Mouse (Mus musculus) left cerebral cortex, adult 18-20 months (tissue): ENCODE results near the gene Tmco2. TPM values are rescaled to one million over a fixed set of nuclear protein-coding genes. Genes with fewer than 3 reads are reported as not detected.
"Not testable (repeated sequence)": the region's sequence is repeated elsewhere in the genome, so short reads cannot be mapped to it uniquely, and the experiment has no call there.

Source experiments
- DNase-seq, 2 experiments: peaks; one replicate each; pipeline ENCODE4 v3.0.0; 2021 to 2022; ENCODE audit warnings: low spot score in 2 of 2, mixed read lengths in 1 of 2
- long read RNA-seq, 2 experiments: library from polyadenylated mRNA; stranded (forward); transcript quantifications; one replicate each; pipeline ENCODE4 v2.0.0; 2021
- total RNA-seq, 2 experiments: library from RNA; stranded (reverse); gene quantifications; 2 replicates each; pipeline ENCODE4 v1.2.3; 2021

Tmco2 gene
- not detected for total RNA-seq
- long read RNA-seq, experiment 1, result 0 reads
- long read RNA-seq, experiment 2, result 0 reads

DNA sequence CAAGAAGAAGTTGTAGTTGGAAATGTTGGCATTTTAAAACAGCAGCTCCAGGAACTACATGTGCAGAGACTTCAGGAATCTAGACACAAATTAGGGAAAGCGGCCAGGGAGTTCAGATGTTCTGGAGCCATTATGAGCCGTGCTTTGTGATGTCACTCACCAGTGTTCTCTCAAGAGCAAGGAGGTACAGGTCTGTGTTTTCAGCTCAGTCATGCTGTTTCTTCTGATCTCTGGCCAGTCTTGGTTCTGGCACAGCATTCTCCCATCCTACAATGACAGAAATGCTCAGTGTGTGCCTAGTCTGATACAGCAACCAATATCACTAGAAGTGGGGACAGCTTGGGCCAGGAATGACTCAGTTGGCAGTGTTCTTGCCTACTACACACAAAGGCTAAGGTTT, at the start of gene Tmco2:
TSS of gene Tmco2 (minus strand) at position 101 of the 400 bp plus-strand sequence.
- no peak for DNase-seq

DNA sequence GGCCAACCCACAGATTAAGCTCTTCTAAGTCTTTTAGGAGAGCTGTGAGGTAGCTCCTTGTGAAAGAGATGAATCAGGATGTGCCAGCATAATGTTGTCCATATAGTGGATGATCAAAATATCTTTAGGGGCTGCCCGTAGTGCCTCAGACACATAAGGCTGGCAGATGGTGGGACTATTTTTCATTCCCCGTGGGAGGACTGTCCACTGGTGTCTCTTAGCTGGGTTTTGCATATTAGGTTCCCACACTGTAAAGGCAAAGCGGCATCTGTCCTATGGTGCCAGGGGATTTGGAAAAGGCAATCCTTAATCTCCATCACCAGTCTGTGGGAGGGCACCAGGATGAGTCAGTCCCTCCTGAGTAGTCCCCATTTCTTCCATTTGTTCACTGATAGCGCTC, 5.7 kb downstream of the Tmco2 start:
- DNase-seq, result peak; percentile 70 to 83

DNA sequence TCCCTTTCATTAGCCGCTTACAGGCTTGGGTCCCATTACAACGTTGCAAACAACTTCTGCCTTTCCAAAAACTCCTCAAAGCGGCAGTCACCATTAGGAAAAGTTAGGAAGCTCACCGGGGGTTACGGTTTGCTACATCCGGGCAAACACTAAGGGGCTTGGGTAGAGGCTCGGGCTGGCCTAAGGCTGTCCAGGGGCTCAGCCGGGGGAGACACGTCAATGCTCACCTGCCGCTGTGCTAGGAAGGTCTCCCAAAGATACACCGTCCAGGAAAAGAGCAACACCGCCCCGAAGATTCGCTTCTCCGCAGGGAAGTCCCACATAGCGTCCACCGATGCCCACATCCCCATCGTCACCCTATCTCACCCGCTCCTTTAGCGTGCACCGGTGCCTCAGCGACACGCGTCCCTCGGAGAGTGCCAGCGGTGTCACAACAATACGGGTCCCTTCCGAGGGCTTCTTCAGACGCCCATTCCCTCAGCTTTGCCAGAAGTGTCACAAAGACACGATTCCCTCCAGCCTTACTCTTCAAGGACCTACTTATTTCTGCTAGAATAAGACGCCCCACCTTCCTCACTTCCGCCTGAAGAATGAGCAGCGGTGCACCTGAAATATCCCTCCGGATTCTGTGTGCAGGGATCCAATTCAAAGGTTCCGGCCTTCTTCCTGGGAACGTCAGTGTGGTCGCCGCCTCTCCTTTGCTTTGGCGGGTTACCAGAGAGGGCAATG, 11.2 kb downstream of the Tmco2 start, which contains the start of gene Zmpste24:
TSS of gene Zmpste24 (minus strand) at position 592 of the 729 bp plus-strand sequence.
- DNase-seq, result peak; percentile 88 to 90

DNA sequence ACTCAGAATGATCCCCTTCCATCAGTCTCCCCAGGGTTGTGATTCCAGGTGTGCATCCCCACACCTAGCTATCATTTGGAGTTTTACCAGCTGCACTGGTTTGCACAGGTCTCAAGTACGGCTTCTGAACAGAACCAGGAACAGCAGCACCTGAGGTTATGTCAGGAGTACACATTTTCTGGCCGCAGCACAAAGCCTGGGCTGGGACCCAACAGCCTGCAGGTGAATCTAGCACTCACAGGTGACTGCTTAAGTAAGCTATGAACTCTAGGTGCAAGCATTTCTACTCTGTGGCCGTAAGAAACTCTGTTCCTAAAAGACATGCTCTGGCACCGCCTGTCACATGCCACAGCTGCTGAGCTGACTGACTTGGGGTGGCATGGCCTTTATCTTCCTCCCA, 18.8 kb downstream of the Tmco2 start:
- DNase-seq, result no peak

DNA sequence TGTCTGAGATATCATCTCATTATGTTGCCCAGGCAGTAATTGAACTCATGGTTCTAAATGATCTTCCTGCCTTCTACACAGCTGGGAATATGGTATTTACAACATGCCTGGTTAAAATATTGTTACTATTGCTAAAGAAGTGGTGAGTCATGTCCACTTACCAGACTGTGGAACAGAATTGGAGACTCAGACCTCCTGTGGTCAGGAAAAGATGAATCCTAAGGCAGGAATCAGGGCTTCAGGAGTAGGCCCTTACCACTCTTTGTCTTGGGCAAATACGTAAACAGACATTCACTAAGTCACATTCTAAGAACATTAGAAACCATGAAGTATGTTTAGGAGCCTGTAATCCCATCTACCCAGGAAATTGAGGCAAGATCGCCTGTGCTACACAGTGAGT, 20.3 kb downstream of the Tmco2 start:
- no peak for DNase-seq

DNA sequence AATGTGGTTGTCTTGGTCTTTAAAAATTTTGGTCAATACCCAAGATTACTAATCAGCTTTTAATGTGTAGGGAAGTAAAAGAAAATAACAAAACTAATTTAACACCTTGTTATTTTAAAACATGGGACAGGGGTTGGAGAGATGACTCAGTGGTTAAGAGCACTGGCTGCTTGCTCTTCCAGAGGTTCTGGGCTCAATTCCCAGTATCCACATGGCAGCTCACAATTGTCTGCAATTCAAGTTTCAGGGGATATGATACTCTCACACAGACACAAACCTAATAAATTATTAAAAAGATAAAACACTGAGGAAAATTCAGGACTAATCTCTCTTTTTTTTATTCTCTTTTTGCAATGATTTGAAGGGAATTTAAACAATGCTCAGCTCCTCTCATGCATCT, 24.5 kb downstream of the Tmco2 start:
- no peak for DNase-seq

DNA sequence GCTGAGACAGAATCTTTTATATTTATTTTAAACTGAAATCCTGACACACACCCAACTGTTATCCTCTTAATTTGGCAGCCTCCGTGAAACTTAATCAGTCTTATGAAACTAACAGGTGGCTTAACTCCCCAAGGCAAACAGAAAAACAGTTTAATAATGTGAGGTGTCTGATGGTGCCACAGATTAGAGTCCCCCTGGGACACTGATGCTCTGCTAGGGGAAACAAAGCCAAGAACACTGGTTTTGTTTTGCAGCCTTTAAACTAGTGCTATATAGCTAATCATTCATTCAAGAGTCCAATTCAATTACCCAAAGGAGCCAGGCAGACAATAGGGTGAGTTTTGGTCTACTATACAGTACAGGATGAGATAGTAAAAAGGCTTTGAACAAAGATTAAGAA, 28.6 kb downstream of the Tmco2 start:
- DNase-seq, result no peak

DNA sequence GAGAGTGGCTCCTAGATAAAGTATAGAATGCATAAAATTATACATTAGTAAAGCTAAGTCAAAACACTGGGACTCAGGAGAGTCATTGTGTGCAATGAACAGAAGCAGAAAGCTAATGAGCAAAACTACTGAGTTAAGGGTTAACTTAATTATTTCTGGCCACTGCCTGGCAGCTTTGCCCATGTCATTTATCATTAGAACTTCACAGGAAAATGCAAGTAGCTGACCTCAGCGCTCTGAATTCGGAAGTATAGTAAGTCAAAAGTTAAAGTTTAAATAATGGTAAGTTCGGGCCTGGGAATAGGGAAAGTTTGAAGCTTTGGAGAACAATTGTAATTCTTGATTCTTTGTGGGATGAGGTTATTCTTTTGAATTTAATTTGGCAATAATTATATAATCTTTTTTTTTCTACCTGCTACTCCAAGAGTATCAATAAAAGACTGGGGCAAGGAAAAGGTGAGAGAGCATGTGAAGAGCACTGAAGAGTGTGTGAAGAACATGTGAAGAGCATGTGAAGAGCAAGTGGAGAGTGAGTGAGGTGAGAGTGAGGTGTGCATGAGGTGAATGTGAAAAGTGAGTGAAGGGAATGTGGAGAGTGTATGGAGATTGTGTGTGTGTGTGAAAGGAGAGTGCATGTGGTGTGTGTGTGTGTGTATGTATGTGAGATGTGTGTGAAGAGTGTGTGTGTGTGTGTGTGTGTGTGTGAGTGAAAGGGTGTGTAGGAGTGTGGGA, 30.9 kb downstream of the Tmco2 start:
- no peak for DNase-seq

DNA sequence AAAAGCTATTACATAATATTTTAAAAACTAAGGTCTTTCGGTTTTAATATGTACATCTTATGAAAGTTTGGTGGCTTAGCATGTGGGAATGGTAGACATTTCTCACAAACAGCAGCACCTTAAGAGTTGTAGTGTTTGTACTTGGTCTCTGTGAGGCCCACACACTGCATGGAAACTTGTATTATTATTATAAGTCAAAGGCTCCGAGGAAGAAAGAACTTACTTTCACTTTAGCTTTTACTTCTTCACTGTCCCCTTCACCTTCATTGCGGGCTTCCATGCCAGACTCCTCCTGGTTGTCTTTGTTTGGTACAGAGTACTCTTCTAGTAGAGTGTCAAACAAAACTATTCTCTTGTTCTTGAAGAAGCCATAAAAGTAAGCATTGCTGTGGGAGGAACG, 34.8 kb downstream of the Tmco2 start:
- no peak for DNase-seq

GRCm38 (mm10) chr4:121065336-121065735, 43.7 kb downstream of the Tmco2 start:
- DNase-seq, result no peak

GRCm38 (mm10) chr4:121059218-121059617, 49.8 kb downstream of the Tmco2 start:
- not testable (repeated sequence) for DNase-seq

GRCm38 (mm10) chr4:121057032-121057431, 52.0 kb downstream of the Tmco2 start:
- no peak for DNase-seq

GRCm38 (mm10) chr4:121056342-121056741, 52.7 kb downstream of the Tmco2 start:
- DNase-seq, result peak in 1 of 2 experiments; percentile 45

Other genes with a start within 250 kb of the Tmco2 start
- gene Exo5, start 184.2 kb downstream of the Tmco2 start, total RNA-seq, result 10 to 100 TPM; 12.7 to 15.0 TPM
- gene Zfp69, start 157.5 kb downstream of the Tmco2 start, total RNA-seq, result 1 to 10 TPM; 1.7 to 1.9 TPM
- 100 to 1,000 TPM; 194 to 195 TPM for gene Smap2, start 92.0 kb downstream of the Tmco2 start, total RNA-seq
- gene Col9a2, start 69.8 kb downstream of the Tmco2 start, total RNA-seq, result 1 to 10 TPM; 9.2 to 9.3 TPM
- gene Zmpste24, start 11.0 kb downstream of the Tmco2 start, total RNA-seq, result 10 to 100 TPM; 23.1 to 26.2 TPM
- gene Rlf, start 105.9 kb upstream of the Tmco2 start, total RNA-seq, result 10 to 100 TPM; 26.3 to 26.7 TPM
- not detected for gene Gm12888, start 215.7 kb upstream of the Tmco2 start, total RNA-seq